Mouse (Mus musculus): ENCODE measurements around the gene Serpina3g. TPM values are rescaled to one million over a fixed set of nuclear protein-coding genes. Genes with fewer than 3 reads are reported as not detected.

Gene Serpina3g
- polyA plus RNA-seq, 1 experiment from 2014 or later = 2.2 TPM

DNA sequence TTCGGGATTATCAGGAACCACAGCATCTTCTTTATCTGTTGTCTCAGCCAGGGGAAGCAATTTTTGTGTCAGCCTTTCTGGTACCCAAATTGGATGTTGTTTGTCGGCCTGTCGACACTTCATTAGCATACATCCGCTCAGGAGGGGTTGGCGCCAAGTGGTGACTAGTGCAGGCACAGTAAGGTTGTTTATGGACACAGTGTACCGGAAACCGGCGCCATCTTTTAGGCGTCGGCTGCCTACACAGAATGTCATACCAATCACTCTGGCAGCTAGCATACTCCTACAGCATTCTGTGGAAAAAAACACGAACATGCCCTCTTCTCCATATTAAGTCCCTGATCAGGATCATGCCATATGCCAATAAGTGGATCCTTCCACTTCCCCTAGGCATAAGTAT, 47.3 kb downstream of the Serpina3g start:
- H3K27me3 ChIP-seq = no peaks in the 10 kb centered on the region
- 77% methylated on average over 11 of the region's 11 CpGs for WGBS (ENCODE audit: insufficient replicate concordance)
- no peak overlapping the region for H3K4me3 ChIP-seq (replicated peaks)

GRCm38 (mm10) chr12:104288336-104288735, 52.3 kb downstream of the Serpina3g start:
- no peak for ATAC-seq (ENCODE audit: insufficient read depth)
- no peaks in the 10 kb centered on the region for H3K36me3 ChIP-seq (replicated peaks)
- no peak overlapping the region for H3K4me2 ChIP-seq
- H3K27ac ChIP-seq (replicated peaks) = no peak overlapping the region
- H3K9ac ChIP-seq = no peak overlapping the region
- no peaks in the 10 kb centered on the region for H3K27me3 ChIP-seq
- no peaks in the 10 kb centered on the region for H3K4me1 ChIP-seq (replicated peaks)
- no peak overlapping the region for H3K4me3 ChIP-seq (replicated peaks)
- no peaks in the 10 kb centered on the region for H3K9me3 ChIP-seq (replicated peaks)

More for the DNA sequence above, 47.3 kb downstream of the Serpina3g start:
- no peak for ATAC-seq (ENCODE audit: insufficient read depth)
- H3K4me2 ChIP-seq = no peak overlapping the region
- no peaks in the 10 kb centered on the region for H3K9me3 ChIP-seq (replicated peaks)
- no peak overlapping the region for H3K9ac ChIP-seq
- H3K4me1 ChIP-seq (replicated peaks) = no peaks in the 10 kb centered on the region
- no peaks in the 10 kb centered on the region for H3K36me3 ChIP-seq (replicated peaks)
- no peak overlapping the region for H3K27ac ChIP-seq (replicated peaks)

DNA sequence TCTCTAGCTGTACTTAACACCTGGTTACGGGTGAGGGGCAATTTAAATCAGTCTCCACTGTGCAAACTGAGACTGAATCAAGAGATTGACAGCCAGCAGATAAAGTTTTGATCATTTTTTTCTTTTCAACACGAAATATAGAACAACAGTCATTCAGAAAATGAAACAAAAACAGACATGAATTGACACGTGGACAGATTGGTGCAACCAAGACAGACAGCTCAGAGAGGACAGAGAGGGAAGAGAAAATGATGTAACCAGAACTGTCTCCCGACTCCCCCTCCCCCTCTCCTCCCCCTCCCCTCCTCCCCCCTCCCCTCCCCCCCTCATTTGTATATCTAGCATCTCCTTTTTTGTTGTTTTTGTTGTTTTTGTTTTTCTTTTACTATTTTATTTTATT, 53.8 kb downstream of the Serpina3g start:
- ATAC-seq (ENCODE audit: insufficient read depth) = no peak
- Histone ChIP-seq H3K27me3 (no peaks in the 10 kb centered on the region), H3K4me1 (replicated peaks) (no peaks in the 10 kb centered on the region), H3K36me3 (replicated peaks) (no peaks in the 10 kb centered on the region), H3K9me3 (replicated peaks) (no peaks in the 10 kb centered on the region), H3K4me2 (no peak overlapping the region), H3K9ac (no peak overlapping the region), H3K4me3 (replicated peaks) (no peak overlapping the region), H3K27ac (replicated peaks) (no peak overlapping the region)
- 29% methylated on average over 4 of the region's 4 CpGs for WGBS (ENCODE audit: insufficient replicate concordance)

Other genes starting within 250 kb of the Serpina3g start
- gene Serpina11, start 246.3 kb upstream of the Serpina3g start, polyA plus RNA-seq (2015; fragmentation: Nextera tagmentation; extraction: Ambion mirVana) = 17.1 and 23.8 TPM in 2 replicates
- not detected in 2 replicates for gene Serpina9, start 222.5 kb upstream of the Serpina3g start, polyA plus RNA-seq (2015; fragmentation: Nextera tagmentation; extraction: Ambion mirVana)
- gene Serpina12, start 191.8 kb upstream of the Serpina3g start, polyA plus RNA-seq (2015; fragmentation: Nextera tagmentation; extraction: Ambion mirVana) = 0.05 and 0.08 TPM in 2 replicates
- 0.08 and 0.23 TPM in 2 replicates for gene Serpina5, start 135.1 kb upstream of the Serpina3g start, polyA plus RNA-seq (2015; fragmentation: Nextera tagmentation; extraction: Ambion mirVana)
- 0.09 TPM in 1 of 2 replicates, not detected in the other for gene Serpina3a, start 123.5 kb upstream of the Serpina3g start, polyA plus RNA-seq (2015; fragmentation: Nextera tagmentation; extraction: Ambion mirVana)
- gene Serpina3b, start 108.2 kb upstream of the Serpina3g start, polyA plus RNA-seq (2015; fragmentation: Nextera tagmentation; extraction: Ambion mirVana) = 0.13 and 0.24 TPM in 2 replicates
- not detected in 2 replicates for gene Serpina3c, start 82.4 kb upstream of the Serpina3g start, polyA plus RNA-seq (2015; fragmentation: Nextera tagmentation; extraction: Ambion mirVana)
- 0.29 and 0.31 TPM in 2 replicates for gene Serpina3f, start 21.7 kb upstream of the Serpina3g start, polyA plus RNA-seq (2015; fragmentation: Nextera tagmentation; extraction: Ambion mirVana)
- gene Serpina3i, start 26.9 kb downstream of the Serpina3g start, polyA plus RNA-seq (2015; fragmentation: Nextera tagmentation; extraction: Ambion mirVana) = 0.14 and 0.17 TPM in 2 replicates
- not detected in 2 replicates for gene Serpina3j, start 78.3 kb downstream of the Serpina3g start, polyA plus RNA-seq (2015; fragmentation: Nextera tagmentation; extraction: Ambion mirVana)
- not detected in 2 replicates for gene Serpina3k, start 102.2 kb downstream of the Serpina3g start, polyA plus RNA-seq (2015; fragmentation: Nextera tagmentation; extraction: Ambion mirVana)
- gene Serpina3m, start 102.2 kb downstream of the Serpina3g start, polyA plus RNA-seq (2015; fragmentation: Nextera tagmentation; extraction: Ambion mirVana) = 0.24 TPM in 1 of 2 replicates, not detected in the other
- 1.0 and 2.6 TPM in 2 replicates for gene Serpina3n, start 170.5 kb downstream of the Serpina3g start, polyA plus RNA-seq (2015; fragmentation: Nextera tagmentation; extraction: Ambion mirVana)
- gene Gsc, start 237.1 kb downstream of the Serpina3g start, polyA plus RNA-seq (2015; fragmentation: Nextera tagmentation; extraction: Ambion mirVana) = not detected in 2 replicates